Mouse (Mus musculus) erythroid progenitor cell, adult 5-6 weeks (primary cell): ENCODE data around the gene Naa25. TPM values are rescaled to one million over a fixed set of nuclear protein-coding genes. Genes with fewer than 3 reads are reported as not detected.

Source experiments
- ATAC-seq: replicated peaks from 2 replicates; pipeline ENCODE4 v1.8.0; 2016; ENCODE audit warnings: moderate number of reproducible peaks, mild to moderate bottlenecking, moderate TSS enrichment, inconsistent platforms; ENCODE audit not compliant: poor library complexity, low FRiP score, severe bottlenecking
- total RNA-seq, 2 experiments: library from RNA; stranded (forward) in 1 of 2; stranded (reverse) in 1 of 2; fragments of 150-400 nt in 1 of 2; fragments of 186-747, 209-891 nt in 1 of 2; gene quantifications; 2 replicates each; pipeline versions ENCODE4 v1.2.3 to v1.2.4; 2015 to 2017; ENCODE audit warnings: low replicate concordance in 2 of 2

Gene Naa25
- total RNA-seq, 2 experiments from 2014 or later: 3.9 to 5.9 TPM

DNA sequence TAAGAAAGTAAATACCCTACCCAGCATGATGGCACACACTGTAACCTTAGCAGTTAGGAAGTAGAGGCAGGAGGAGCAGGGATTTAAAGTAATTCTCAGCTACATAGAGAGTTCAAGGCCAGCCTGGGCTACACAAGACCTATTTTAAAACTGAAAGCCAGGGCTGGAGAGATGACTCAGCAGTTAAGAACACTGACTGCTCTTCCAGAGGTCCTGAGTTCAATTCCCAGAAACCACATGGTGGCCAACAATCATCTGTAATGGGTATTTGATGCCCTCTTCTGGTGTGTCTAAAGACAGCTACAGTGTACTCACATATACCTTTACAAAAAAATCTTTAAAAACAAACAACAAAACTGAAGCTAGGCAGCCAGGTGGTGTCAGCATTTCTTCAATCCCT, 8.0 kb upstream of the Naa25 start:
- no peak for ATAC-seq

DNA sequence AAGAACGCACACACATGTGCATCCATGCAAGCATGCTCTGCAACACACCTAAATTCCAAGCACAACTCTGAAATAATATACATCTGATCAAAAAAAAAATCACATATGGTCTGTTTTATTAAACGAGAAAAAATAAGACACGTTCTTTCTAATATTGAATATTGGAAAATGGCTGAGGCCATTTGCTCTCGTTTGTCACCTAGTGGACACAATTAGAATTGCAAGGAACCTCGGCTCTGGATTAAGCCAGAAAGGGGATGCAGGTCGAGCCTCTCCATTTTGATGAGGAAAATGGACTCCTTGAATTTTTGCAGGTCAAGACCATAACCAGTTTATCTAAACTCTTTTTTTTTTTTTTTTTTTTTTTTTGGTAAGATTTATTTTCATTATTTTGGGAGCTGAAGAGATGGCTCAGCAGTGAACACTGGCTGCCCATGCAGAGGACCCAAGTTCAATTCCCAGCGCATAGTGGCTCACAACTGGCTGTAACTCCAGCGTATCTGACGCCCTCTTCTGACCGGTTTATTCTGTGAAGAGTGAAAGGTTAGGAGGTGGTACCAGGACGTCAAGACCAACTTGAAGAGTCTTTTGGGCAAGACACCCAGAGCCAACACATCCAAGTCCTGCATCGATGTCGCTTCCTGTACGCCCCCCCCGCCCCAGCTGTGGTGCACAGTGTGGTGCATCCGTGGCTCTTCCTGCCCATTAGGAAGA, 4.9 kb upstream of the Naa25 start:
- peak; percentile 66; the same call in 1 of the 2 replicates for ATAC-seq

- ATAC-seq: no peak
These were observed 4.3 kb upstream of the Naa25 start for GRCm38 (mm10) chr5:121393402-121393801.

DNA sequence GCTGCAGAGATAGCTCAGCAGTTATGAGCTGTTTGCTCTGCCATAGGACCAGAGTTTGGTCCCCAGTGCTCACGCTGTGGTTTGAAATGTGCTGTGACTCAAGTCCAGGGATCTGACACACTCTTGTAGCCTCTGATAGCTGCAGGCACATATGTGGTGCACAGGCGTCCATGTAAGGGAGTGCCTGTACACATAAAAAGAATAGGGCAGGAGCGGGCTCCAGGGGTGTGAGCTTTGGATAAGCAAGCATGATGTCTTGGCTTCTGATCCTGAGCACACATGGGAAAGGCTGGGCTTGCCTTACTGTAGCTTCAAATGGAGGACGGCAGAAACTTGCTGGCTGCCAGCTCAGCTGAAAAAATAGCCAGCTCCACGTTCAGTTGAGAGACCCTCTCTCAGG, 2.1 kb upstream of the Naa25 start:
- ATAC-seq: no peak

DNA sequence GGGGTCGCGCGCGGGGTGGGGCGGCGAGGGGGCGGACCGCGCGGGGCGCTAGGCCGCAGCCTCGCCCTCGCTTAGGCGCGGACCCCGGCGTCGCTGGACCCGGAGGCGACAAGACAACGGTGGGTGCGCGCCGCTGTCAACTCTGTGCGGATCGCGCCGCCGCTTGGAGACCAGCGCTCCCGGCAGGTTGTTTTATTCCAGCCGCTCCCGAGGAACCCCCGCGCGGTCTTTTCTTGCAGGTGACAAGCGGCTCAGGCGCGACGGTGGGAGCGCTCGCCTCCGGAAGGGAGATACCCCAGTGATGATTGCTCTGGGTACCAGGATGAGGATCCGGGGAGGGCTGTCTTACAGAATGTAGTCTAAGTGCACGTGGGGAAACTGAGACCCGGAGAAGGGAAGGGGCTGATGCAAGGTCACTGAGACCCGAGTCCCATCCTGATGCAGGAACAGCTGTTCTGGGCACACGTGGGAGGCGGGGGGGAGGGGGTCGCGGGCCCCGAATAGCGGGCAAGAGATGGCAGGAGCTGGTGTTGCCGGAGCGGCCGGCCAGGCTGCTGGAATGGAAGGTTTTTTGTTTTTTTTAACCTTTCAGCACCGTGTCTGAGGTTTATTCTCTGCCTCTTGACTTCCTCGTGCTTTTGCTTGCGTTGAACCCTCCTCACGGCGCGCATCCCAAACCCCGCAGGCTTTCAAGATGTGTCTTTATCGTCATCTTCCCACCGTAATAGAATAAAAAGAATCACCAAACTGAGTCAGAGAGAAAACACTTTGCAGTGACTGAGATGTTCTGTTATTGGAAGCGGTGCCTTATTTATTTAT, 619 bp downstream of the Naa25 start:
- peak; percentile 28 for ATAC-seq

- no peak for ATAC-seq
These were observed 1.3 kb downstream of the Naa25 start for GRCm38 (mm10) chr5:121398965-121399462.

GRCm38 (mm10) chr5:121399540-121399939, 1.8 kb downstream of the Naa25 start:
- no peak for ATAC-seq

DNA sequence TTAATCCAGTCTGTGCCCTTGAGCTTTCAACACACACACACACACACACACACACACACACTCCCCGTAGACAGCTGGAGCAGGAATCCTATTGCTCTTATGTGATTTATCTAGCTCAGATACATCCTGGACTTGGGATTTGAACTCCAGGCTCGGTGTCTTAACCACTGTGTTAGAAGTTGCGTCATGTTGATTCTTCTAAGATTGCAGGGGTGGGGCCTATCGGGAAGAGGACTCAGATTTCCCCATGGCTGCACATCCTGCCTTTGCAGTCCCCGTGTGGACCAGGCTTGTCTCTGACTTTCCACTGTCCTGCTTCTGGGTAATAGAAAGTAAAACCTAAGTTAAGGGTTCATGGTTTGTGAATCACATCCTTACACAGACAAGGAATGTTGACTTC, 2.3 kb downstream of the Naa25 start:
- no peak for ATAC-seq

DNA sequence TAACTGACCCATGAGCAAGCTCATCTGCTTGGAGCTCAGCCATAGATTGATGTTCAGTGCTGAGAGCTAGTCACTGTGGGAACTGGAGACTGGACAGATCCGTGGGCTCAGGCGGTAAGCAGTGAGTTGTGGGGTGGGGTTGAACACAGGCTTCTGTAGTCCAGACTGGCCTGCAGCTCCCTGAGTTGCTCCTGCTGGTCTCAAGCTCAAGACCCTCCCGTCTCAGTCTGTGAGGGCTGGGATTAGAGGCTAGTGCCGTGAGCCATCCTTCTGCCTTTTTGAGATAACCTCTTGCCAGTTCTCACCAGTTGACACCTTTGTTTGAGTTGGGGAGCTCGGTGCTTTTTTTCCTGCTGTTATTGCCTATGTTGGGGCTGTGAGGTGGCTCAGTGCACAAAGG, 3.1 kb downstream of the Naa25 start:
- no peak for ATAC-seq

DNA sequence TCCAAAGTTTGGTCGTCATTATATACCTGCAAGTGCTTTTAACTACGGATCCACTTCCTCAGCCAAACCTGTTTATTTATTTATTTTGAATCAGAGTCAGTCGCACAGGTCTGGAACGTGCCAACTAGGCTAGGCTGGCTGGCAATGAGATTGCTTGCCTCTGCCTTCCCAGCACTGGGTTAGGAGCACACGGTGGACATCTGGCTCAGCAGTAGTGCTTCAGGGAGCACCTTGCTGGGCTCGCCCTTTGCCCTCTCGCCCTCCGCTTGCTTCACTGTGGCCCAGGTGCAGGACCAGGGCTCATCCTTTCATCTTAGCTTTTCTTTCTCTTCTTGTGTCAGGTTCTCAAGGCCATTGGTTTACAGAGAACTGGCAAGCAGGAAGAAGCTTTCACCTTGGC, 10.1 kb downstream of the Naa25 start:
- no peak for ATAC-seq

DNA sequence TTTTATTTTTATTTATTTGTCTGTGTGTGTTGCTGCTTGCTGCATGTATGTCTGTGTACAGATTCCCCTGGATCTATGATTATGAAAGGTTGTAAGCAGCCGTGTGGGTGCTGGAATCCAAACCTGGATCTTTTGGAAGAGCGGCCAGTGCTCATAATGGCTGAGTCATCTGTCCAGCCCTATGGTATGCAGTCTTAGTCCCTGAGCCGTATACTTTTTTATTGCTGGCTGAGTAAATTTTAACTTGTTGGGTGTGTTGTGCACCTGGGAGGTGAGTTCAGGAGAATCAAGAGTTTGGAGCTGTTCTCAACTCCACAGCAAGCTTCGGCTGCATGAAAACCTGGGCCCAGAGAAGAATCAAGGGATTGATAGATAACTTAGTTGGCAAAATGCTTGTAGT, 13.2 kb downstream of the Naa25 start:
- ATAC-seq: no peak

DNA sequence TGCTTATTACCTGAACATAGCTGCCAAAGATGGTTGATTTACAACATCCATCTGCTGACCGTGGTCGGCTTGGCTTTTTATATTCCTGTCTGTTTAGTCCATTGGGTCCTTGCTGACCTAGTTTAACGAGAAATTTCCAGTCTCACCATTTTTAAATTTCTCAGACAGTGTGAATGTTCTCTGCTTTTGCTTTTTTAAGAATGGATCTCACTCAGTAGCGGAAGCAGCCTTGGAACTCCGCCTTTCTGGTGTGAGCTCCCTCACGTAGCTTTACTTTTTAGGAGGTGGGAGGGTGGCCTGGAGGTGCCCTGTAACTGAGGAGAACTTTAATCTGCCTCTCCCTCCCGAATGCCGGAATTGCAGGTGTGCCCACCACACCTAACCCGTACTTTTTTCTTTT, 23.0 kb downstream of the Naa25 start:
- no peak for ATAC-seq

DNA sequence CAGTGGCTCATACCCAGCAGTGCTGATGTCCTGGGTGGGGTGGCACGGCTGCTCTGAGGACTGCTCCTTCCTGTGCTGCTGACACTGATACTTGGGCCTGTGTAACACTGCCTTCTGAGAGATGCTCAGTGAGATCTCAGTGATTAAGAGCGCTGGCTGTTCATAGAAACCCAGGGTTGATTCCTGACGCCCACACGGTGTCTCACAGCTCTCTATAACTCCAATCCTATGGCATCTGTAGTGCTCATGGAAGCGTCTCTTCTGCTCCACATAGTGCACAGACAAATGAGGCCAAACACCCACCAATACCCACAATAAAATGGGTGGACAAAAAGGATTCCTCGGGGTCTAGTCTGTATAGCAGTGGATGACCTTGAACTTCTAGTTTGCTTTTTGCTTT, 25.1 kb downstream of the Naa25 start:
- no peak for ATAC-seq

DNA sequence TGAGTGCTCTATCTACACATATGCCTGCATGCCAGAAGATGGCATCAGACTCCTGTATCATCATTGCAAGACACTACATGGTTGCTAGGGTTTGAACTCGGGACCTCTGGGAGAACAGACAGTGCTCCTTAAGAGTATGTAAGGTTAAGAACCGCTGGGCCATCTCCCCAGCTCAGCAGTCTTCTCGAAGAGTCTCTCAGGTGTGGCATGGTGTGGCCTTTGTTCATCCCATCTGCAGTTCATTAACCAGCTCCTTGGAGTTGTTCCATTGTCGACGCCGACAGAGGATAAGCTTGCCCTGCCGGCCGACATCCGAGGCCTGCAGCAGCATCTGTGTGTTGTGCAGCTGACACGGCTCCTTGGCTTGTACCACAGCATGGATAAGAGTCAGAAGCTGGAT, 25.6 kb downstream of the Naa25 start:
- ATAC-seq: no peak

DNA sequence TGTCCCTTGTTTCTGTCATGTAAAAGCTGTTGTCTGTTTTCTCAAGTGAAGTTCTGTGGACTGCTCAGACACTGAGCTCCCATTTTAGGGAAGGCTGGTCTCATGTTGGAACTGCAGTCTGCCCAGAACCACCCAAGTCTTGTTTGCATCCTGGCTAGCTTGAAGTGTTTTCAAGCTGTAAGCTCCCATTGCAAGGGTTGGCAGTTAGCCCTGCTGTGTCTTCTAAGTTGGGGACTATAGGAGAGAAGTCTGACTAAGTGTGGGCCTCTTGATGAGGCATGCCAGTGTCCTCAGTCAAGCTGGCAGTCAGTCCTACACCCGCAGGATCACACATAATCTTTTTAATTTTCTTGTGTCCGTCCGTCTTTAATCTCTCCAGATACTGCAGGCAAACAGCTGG, 31.2 kb downstream of the Naa25 start:
- no peak for ATAC-seq

GRCm38 (mm10) chr5:121438131-121438530, 40.4 kb downstream of the Naa25 start:
- ATAC-seq: no peak

DNA sequence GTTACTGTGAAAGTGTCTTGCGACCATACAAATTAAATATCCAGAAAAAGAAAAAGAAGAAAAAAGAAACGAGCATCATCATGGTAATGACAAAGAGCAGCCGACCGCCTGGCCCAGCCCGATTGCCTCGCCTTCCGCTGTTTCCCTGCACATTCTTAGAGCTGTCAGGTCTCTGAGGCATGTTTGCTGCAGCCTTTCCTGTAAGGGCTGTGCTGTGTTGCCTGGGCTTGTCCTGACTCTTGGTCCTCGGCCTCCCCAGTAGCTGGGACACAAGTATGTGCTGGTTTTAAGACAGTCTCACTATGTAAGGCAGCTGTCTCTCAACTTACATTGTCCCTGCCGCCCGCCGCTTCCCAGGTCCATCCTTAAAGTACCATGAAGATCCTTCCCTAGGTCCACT, 41.0 kb downstream of the Naa25 start:
- ATAC-seq: no peak

DNA sequence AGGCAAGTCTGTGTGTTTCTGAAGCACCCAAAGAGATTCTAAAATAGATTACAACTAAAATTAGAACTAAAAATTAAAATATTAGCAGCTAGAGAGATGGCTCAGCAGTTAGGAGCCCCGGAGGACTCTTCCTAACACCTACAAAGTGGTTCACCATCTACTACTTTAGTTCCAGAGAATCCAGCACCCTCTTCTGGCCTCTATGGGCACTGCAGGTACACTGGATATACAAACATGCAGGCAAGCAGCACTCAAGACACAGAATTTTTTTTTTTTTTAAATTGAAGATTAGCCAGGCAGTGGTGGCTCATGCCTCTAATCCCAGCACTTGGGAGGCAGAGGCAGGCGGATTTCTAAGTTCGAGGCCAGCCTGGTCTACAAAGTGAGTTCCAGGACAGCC, 45.8 kb downstream of the Naa25 start:
- peak; percentile 70 for ATAC-seq

DNA sequence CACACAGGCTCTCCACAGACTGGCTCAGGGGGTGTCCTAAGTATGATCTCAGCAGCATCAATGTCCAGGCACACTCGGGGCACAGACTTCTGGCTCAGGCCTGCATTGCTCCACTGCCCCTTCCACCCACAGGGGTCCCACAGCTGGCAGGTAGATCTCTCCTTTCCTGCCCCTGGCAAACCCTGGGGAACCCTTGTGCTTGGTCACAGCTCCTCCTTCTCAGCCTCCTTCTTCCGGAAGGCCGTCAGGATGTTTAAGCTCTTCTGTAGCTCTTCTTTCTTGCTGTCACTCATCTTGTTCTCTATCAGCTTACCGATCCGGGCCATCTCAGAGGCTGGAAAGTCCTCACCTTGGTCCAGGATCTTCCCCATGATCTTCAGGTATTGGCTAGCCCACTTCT, 47.1 kb downstream of the Naa25 start:
- ATAC-seq: no peak

GRCm38 (mm10) chr5:121448450-121448849, 50.7 kb downstream of the Naa25 start:
- ATAC-seq: no peak

- ATAC-seq: 0 out of 2 replicates have a peak, but pooled peaks have one; percentile 15
These were observed 52.2 kb downstream of the Naa25 start for GRCm38 (mm10) chr5:121449976-121450375.
